20 mouse cellular contexts compared by ENCODE assay signal in genomic region chr1:58056074-58056807, GRCm38 (mm10). TPM values are rescaled to one million over a fixed set of nuclear protein-coding genes. Genes with fewer than 3 reads are reported as not detected.
A peak's percentile ranks its signal among the peaks of the same experiment; 100 is the strongest.
DNase-seq lines count a peak whose midpoint lies in the region; ATAC-seq and TF ChIP-seq lines count a peak whose summit lies in the region.
"Had no signal": no experiment of that assay in that cellular context is flagged by ENCODE, and none has a peak within 500 bp of the region (broad histone marks: within the 10 kb centered on the region; RNA-seq: fewer than 3 reads in every experiment).

No protein-coding gene starts in this region.

- intact Hi-C loops in left cerebral cortex, postnatal 25 days (cut with DNase I) = no loop called here

- H3K4me2 ChIP-seq in forebrain, postnatal 0 days (ENCODE audit: low read depth) = no peak overlapping the region
- no peak overlapping the region for H3K4me2 ChIP-seq in forebrain, embryonic 15.5 days (replicated peaks)
- H3K4me2 ChIP-seq in hindbrain, embryonic 15.5 days = no peak overlapping the region
- peak overlapping the region; percentile 38 for H3K4me2 ChIP-seq in lung, embryonic 15.5 days
- no peak overlapping the region for H3K4me2 ChIP-seq in embryonic facial prominence, embryonic 14.5 days (ENCODE audit: low read depth, low read length)
- H3K4me2 ChIP-seq: forebrain, embryonic 12.5 days; liver, embryonic 13.5 days; midbrain, embryonic 13.5 days had no signal

- no peaks in the 10 kb centered on the region for H3K36me3 ChIP-seq in forebrain, postnatal 0 days (ENCODE audit: insufficient read depth)
- no peaks in the 10 kb centered on the region for H3K36me3 ChIP-seq in forebrain, embryonic 15.5 days
- H3K36me3 ChIP-seq in hindbrain, embryonic 15.5 days = no peaks in the 10 kb centered on the region
- H3K36me3 ChIP-seq in hindbrain, embryonic 10.5 days = no peaks in the 10 kb centered on the region
- no peaks in the 10 kb centered on the region for H3K36me3 ChIP-seq in lung, embryonic 15.5 days
- no peaks in the 10 kb centered on the region for H3K36me3 ChIP-seq in embryonic facial prominence, embryonic 14.5 days (ENCODE audit: control insufficient read depth, insufficient read depth, low read length)
- H3K36me3 ChIP-seq: forebrain, embryonic 12.5 days; heart, embryonic 12.5 days; intestine, embryonic 15.5 days; limb, embryonic 10.5 days; liver, embryonic 13.5 days; midbrain, embryonic 13.5 days had no signal

- ATAC-seq in forebrain, postnatal 0 days = peak; percentile 37; the same call in 1 of the 2 replicates
- ATAC-seq in forebrain, embryonic 15.5 days (replicated peaks) = no peak
- peak; percentile 59; the same call in 1 of the 2 replicates for ATAC-seq in hindbrain, embryonic 15.5 days (ENCODE audit: low FRiP score, low read depth)
- ATAC-seq in lung, embryonic 15.5 days (ENCODE audit: borderline replicate concordance, extremely low read depth, low FRiP score, low TSS enrichment) = peak; percentile 68
- peak; percentile 37; the same call in 1 of the 2 replicates for ATAC-seq in embryonic facial prominence, embryonic 14.5 days (ENCODE audit: low read depth)
- ATAC-seq: intestine, embryonic 15.5 days; midbrain, embryonic 13.5 days had no signal

- H3K4me3 ChIP-seq in forebrain, postnatal 0 days (ENCODE audit: low read depth, low read length) = no peak overlapping the region
- no peak overlapping the region for H3K4me3 ChIP-seq in forebrain, embryonic 15.5 days
- H3K4me3 ChIP-seq in hindbrain, embryonic 15.5 days = no peak overlapping the region
- H3K4me3 ChIP-seq in hindbrain, embryonic 10.5 days = no peak overlapping the region
- no peak overlapping the region for H3K4me3 ChIP-seq in lung, embryonic 15.5 days
- H3K4me3 ChIP-seq in embryonic facial prominence, embryonic 14.5 days (ENCODE audit: low read depth, low read length) = no peak overlapping the region
- H3K4me3 ChIP-seq: forebrain, embryonic 12.5 days; heart, embryonic 12.5 days; intestine, embryonic 15.5 days; limb, embryonic 10.5 days; liver, embryonic 13.5 days; midbrain, embryonic 13.5 days had no signal

- no peaks in the 10 kb centered on the region for H3K9me3 ChIP-seq in forebrain, postnatal 0 days (ENCODE audit: low read length)
- H3K9me3 ChIP-seq in forebrain, embryonic 15.5 days = no peaks in the 10 kb centered on the region
- no peaks in the 10 kb centered on the region for H3K9me3 ChIP-seq in hindbrain, embryonic 15.5 days
- H3K9me3 ChIP-seq in hindbrain, embryonic 10.5 days = no peaks in the 10 kb centered on the region
- no peaks in the 10 kb centered on the region for H3K9me3 ChIP-seq in lung, embryonic 15.5 days
- no peaks in the 10 kb centered on the region for H3K9me3 ChIP-seq in embryonic facial prominence, embryonic 14.5 days (ENCODE audit: control insufficient read depth, low read length)
- H3K9me3 ChIP-seq: forebrain, embryonic 12.5 days; heart, embryonic 12.5 days; intestine, embryonic 15.5 days; limb, embryonic 10.5 days; liver, embryonic 13.5 days; midbrain, embryonic 13.5 days had no signal

- H3K4me1 ChIP-seq in forebrain, postnatal 0 days (ENCODE audit: insufficient read depth) = no peaks in the 10 kb centered on the region; the same call in 1 of the 2 replicates
- 0 out of 2 replicates have a peak, but pooled peaks cover 7% of the 10 kb centered on the region for H3K4me1 ChIP-seq in forebrain, embryonic 15.5 days
- 0 out of 2 replicates have a peak, but pooled peaks cover 5% of the 10 kb centered on the region for H3K4me1 ChIP-seq in hindbrain, embryonic 15.5 days (replicated peaks)
- 0 out of 2 replicates have a peak, but pooled peaks cover 4% of the 10 kb centered on the region for H3K4me1 ChIP-seq in hindbrain, embryonic 10.5 days (replicated peaks)
- H3K4me1 ChIP-seq in lung, embryonic 15.5 days = peaks cover 37% of the 10 kb centered on the region
- H3K4me1 ChIP-seq in embryonic facial prominence, embryonic 14.5 days (ENCODE audit: control insufficient read depth, insufficient read depth, low read length) = peaks cover 13% of the 10 kb centered on the region; the same call in 1 of the 2 replicates
- H3K4me1 ChIP-seq: heart, embryonic 12.5 days; intestine, embryonic 15.5 days; limb, embryonic 10.5 days; liver, embryonic 13.5 days had no signal

- H3K27me3 ChIP-seq in forebrain, postnatal 0 days (ENCODE audit: insufficient read depth, low read length) = no peaks in the 10 kb centered on the region
- no peaks in the 10 kb centered on the region for H3K27me3 ChIP-seq in forebrain, embryonic 15.5 days
- H3K27me3 ChIP-seq in hindbrain, embryonic 15.5 days = no peaks in the 10 kb centered on the region
- no peaks in the 10 kb centered on the region for H3K27me3 ChIP-seq in hindbrain, embryonic 10.5 days (ENCODE audit: insufficient read depth, poor library complexity, severe bottlenecking)
- no peaks in the 10 kb centered on the region for H3K27me3 ChIP-seq in lung, embryonic 15.5 days
- no peaks in the 10 kb centered on the region for H3K27me3 ChIP-seq in embryonic facial prominence, embryonic 14.5 days (replicated peaks; ENCODE audit: control insufficient read depth, insufficient read depth, low read length)
- H3K27me3 ChIP-seq: forebrain, embryonic 12.5 days; heart, embryonic 12.5 days; intestine, embryonic 15.5 days; liver, embryonic 13.5 days; midbrain, embryonic 13.5 days had no signal

- H3K27ac ChIP-seq in forebrain, postnatal 0 days (ENCODE audit: low read depth, low read length) = no peak overlapping the region
- H3K27ac ChIP-seq in forebrain, embryonic 15.5 days (replicated peaks) = no peak overlapping the region
- no peak overlapping the region for H3K27ac ChIP-seq in hindbrain, embryonic 15.5 days (replicated peaks)
- H3K27ac ChIP-seq in hindbrain, embryonic 10.5 days = no peak overlapping the region
- H3K27ac ChIP-seq in lung, embryonic 15.5 days = peak overlapping the region; percentile 81
- H3K27ac ChIP-seq in embryonic facial prominence, embryonic 14.5 days (replicated peaks; ENCODE audit: low read depth, low read length) = no peak overlapping the region
- H3K27ac ChIP-seq: forebrain, embryonic 12.5 days; intestine, embryonic 15.5 days; limb, embryonic 10.5 days; liver, embryonic 13.5 days; midbrain, embryonic 13.5 days had no signal

- no peak for DNase-seq in forebrain, postnatal 0 days
- DNase-seq in hindbrain, embryonic 10.5 days (ENCODE audit: low spot score) = no peak
- DNase-seq in lung, postnatal 36 days = no peak
- DNase-seq in embryonic facial prominence, embryonic 14.5 days (ENCODE audit: low spot score) = peak; percentile 53
- DNase-seq in left cerebral cortex, postnatal 25 days (ENCODE audit: low spot score in 2 of 2) = no peak
- DNase-seq: adrenal gland, adult 8-10 months; gastrocnemius, postnatal 36 days; kidney, postnatal 10 days; liver, embryonic 13.5 days; right cerebral cortex, adult 18-20 months; thymus, adult 2 months had no signal

- no peak overlapping the region for H3K9ac ChIP-seq in forebrain, postnatal 0 days
- H3K9ac ChIP-seq in forebrain, embryonic 15.5 days (replicated peaks) = no peak overlapping the region
- no peak overlapping the region for H3K9ac ChIP-seq in hindbrain, embryonic 15.5 days
- H3K9ac ChIP-seq in lung, embryonic 15.5 days = no peak overlapping the region
- no peak overlapping the region for H3K9ac ChIP-seq in embryonic facial prominence, embryonic 14.5 days (ENCODE audit: low read depth, low read length)
- H3K9ac ChIP-seq: forebrain, embryonic 12.5 days; heart, embryonic 12.5 days; intestine, embryonic 15.5 days; liver, embryonic 13.5 days; midbrain, embryonic 13.5 days had no signal

- TF ChIP-seq CTCF in forebrain, postnatal 0 days (IDR thresholded peaks at IDR 0.05; ENCODE audit: low read depth) = no peak

- 77% methylated on average over 13 of the region's 13 CpGs for WGBS in forebrain, postnatal 0 days
- WGBS in forebrain, embryonic 15.5 days = 83% methylated on average over 13 of the region's 13 CpGs
- 72% methylated on average over 13 of the region's 13 CpGs for WGBS in hindbrain, embryonic 15.5 days
- WGBS in hindbrain, embryonic 10.5 days = 86% methylated on average over 13 of the region's 13 CpGs
- 44% methylated on average over 13 of the region's 13 CpGs for WGBS in lung, embryonic 15.5 days
- 63% methylated on average over 13 of the region's 13 CpGs for WGBS in embryonic facial prominence, embryonic 14.5 days

RNA-seq across cellular contexts. Expression of gene Aox1, which starts 26.5 kb away (rescaled TPM):
- 0.69 and 0.90 TPM in 2 replicates for total RNA-seq in forebrain, postnatal 0 days (2014; rRNA removed)
- polyA plus RNA-seq in forebrain, postnatal 0 days (2015; fragmentation: Nextera tagmentation; extraction: Ambion mirVana) = 0.25 and 0.38 TPM in 2 replicates
- 0.24 and 0.27 TPM in 2 replicates for polyA plus RNA-seq in forebrain, embryonic 15.5 days (2015; fragmentation: Nextera tagmentation; extraction: Ambion mirVana)
- polyA plus RNA-seq in hindbrain, embryonic 15.5 days (2015; fragmentation: Nextera tagmentation; extraction: Ambion mirVana) = 0.26 and 0.34 TPM in 2 replicates
- 0.03 and 0.25 TPM in 2 replicates for polyA plus RNA-seq in hindbrain, embryonic 10.5 days (2016; fragmentation: Nextera tagmentation; extraction: Ambion mirVana)
- polyA plus RNA-seq in lung, embryonic 15.5 days (2015; fragmentation: Nextera tagmentation; extraction: Ambion mirVana) = 0.72 and 0.77 TPM in 2 replicates
- 0.70 and 0.89 TPM in 2 replicates for polyA plus RNA-seq in embryonic facial prominence, embryonic 14.5 days (2014; fragmentation: Nextera tagmentation; extraction: Ambion mirVana)
- total RNA-seq in left cerebral cortex, postnatal 25 days (2021) = 1 to 10 TPM; 2.3 to 2.6 TPM
- total RNA-seq: megakaryocyte progenitor cell, adult 5-6 weeks had no signal

RNA-seq across cellular contexts. Expression of gene Kctd18, which starts 37.5 kb away (rescaled TPM):
- total RNA-seq in forebrain, postnatal 0 days (2014; rRNA removed) = 41.2 and 57.6 TPM in 2 replicates
- 21.8 and 27.5 TPM in 2 replicates for polyA plus RNA-seq in forebrain, postnatal 0 days (2015; fragmentation: Nextera tagmentation; extraction: Ambion mirVana)
- 30.0 and 30.7 TPM in 2 replicates for polyA plus RNA-seq in forebrain, embryonic 15.5 days (2015; fragmentation: Nextera tagmentation; extraction: Ambion mirVana)
- polyA plus RNA-seq in hindbrain, embryonic 15.5 days (2015; fragmentation: Nextera tagmentation; extraction: Ambion mirVana) = 24.3 and 25.5 TPM in 2 replicates
- 18.5 and 19.2 TPM in 2 replicates for polyA plus RNA-seq in hindbrain, embryonic 10.5 days (2016; fragmentation: Nextera tagmentation; extraction: Ambion mirVana)
- polyA plus RNA-seq in lung, embryonic 15.5 days (2015; fragmentation: Nextera tagmentation; extraction: Ambion mirVana) = 16.8 and 17.7 TPM in 2 replicates
- polyA plus RNA-seq in embryonic facial prominence, embryonic 14.5 days (2014; fragmentation: Nextera tagmentation; extraction: Ambion mirVana) = 15.6 and 19.2 TPM in 2 replicates
- 10 to 100 TPM; 15.7 to 16.0 TPM for total RNA-seq in left cerebral cortex, postnatal 25 days (2021)

RNA-seq across cellular contexts. Expression of gene Aox3, which starts 56.7 kb away (rescaled TPM):
- total RNA-seq in forebrain, postnatal 0 days (2014; rRNA removed) = 0.77 and 0.90 TPM in 2 replicates
- polyA plus RNA-seq in forebrain, postnatal 0 days (2015; fragmentation: Nextera tagmentation; extraction: Ambion mirVana) = 0.33 and 0.49 TPM in 2 replicates
- polyA plus RNA-seq in forebrain, embryonic 15.5 days (2015; fragmentation: Nextera tagmentation; extraction: Ambion mirVana) = 0.04 and 0.38 TPM in 2 replicates
- polyA plus RNA-seq in hindbrain, embryonic 15.5 days (2015; fragmentation: Nextera tagmentation; extraction: Ambion mirVana) = 0.13 and 0.30 TPM in 2 replicates
- 0.06 and 0.26 TPM in 2 replicates for polyA plus RNA-seq in hindbrain, embryonic 10.5 days (2016; fragmentation: Nextera tagmentation; extraction: Ambion mirVana)
- polyA plus RNA-seq in lung, embryonic 15.5 days (2015; fragmentation: Nextera tagmentation; extraction: Ambion mirVana) = 1.3 and 1.4 TPM in 2 replicates
- 1.8 and 2.6 TPM in 2 replicates for polyA plus RNA-seq in embryonic facial prominence, embryonic 14.5 days (2014; fragmentation: Nextera tagmentation; extraction: Ambion mirVana)
- total RNA-seq in left cerebral cortex, postnatal 25 days (2021) = 1 to 10 TPM; 2.6 to 3.8 TPM
- total RNA-seq: megakaryocyte progenitor cell, adult 5-6 weeks had no signal
- polyA plus RNA-seq: heart, embryonic 12.5 days had no signal
